Mouse (Mus musculus) liver, adult 2 months (tissue): ENCODE measurements around the gene Jaml.

ENCODE experiments used
- CTCF ChIP-seq: fragments of 200-500 bp; IDR thresholded peaks from 2 replicates; pipeline ENCODE4 v1.5.1; 2011; ENCODE audit warnings: low read depth, low read length, control low read depth
- POLR2A ChIP-seq: fragments of 200-500 bp; IDR thresholded peaks from 2 replicates; pipeline ENCODE4 v1.6.1; 2011; ENCODE audit warnings: low read length, control low read depth; ENCODE audit not compliant: insufficient read depth; ENCODE audit errors: extremely low read depth

GRCm38 (mm10) chr9:45121001-45121400, 42.0 kb downstream of the Jaml start:
- TF ChIP-seq CTCF, result no peak
- TF ChIP-seq POLR2A, result no peak
